Comparison of ENCODE assay signal across 25 mouse cellular contexts in the genomic region with DNA sequence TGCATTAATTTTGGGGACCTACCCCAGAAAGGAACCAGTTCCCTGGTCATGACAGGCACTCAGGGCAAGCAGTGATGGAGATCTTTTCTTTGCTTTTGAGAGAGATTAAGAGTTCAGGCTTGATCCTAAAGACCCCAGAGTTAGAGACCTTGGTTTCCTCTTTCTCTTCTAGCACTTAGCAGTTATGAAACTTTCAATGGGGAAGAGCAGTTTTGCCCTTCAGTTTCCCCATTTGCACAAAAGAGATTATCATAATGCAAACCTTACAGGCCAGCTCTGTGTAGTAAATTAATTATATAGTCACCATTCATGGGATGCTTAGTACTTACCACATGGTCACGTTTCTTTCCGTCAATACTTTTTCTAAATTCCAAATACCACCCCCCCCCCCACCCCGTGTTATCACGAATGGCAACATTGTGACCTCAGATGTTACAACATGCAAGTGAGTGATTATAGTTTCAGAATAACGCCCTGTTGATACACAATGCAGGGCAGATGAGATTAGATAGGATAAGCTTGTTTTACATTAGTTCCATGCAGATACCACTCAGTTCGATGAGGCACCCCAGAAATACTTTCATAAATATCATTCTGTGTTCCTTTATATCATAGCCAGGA. TPM values are rescaled to one million over a fixed set of nuclear protein-coding genes. Genes with fewer than 3 reads are reported as not detected.
DNase-seq lines count a peak whose midpoint lies in the region; ATAC-seq and TF ChIP-seq lines count a peak whose summit lies in the region.
"Had no signal": no experiment of that assay in that cellular context is flagged by ENCODE, and none has a peak within 500 bp of the region (broad histone marks: within the 10 kb centered on the region; RNA-seq: fewer than 3 reads in every experiment).

No protein-coding gene starts in this region.

- no peak overlapping the region for H3K4me2 ChIP-seq in lung, embryonic 14.5 days
- peak overlapping the region; percentile 17 for H3K4me2 ChIP-seq in liver, embryonic 14.5 days (ENCODE audit: low read depth)
- H3K4me2 ChIP-seq: forebrain, embryonic 15.5 days; heart, embryonic 13.5 days; hindbrain, embryonic 12.5 days; midbrain, embryonic 12.5 days had no signal

- H3K9ac ChIP-seq in lung, embryonic 14.5 days: no peak overlapping the region
- 0 out of 2 replicates have a peak overlapping the region, but pooled peaks have one; percentile 18 for H3K9ac ChIP-seq in liver, embryonic 14.5 days (replicated peaks)
- H3K9ac ChIP-seq: forebrain, embryonic 15.5 days; heart, embryonic 13.5 days; hindbrain, embryonic 12.5 days; midbrain, embryonic 12.5 days had no signal

- no peaks in the 10 kb centered on the region for H3K36me3 ChIP-seq in lung, embryonic 14.5 days (ENCODE audit: insufficient read depth)
- H3K36me3 ChIP-seq in liver, embryonic 14.5 days (replicated peaks; ENCODE audit: control insufficient read depth, insufficient read depth, low read depth): no peaks in the 10 kb centered on the region
- H3K36me3 ChIP-seq: forebrain, embryonic 15.5 days; heart, embryonic 13.5 days; hindbrain, embryonic 12.5 days; limb, embryonic 10.5 days; midbrain, embryonic 12.5 days had no signal

- no peaks in the 10 kb centered on the region for H3K4me1 ChIP-seq in lung, embryonic 14.5 days (ENCODE audit: insufficient read depth)
- H3K4me1 ChIP-seq in liver, embryonic 14.5 days (replicated peaks; ENCODE audit: control insufficient read depth in 2 of 2, insufficient read depth in 2 of 2, low read length in 1 of 2): peaks cover 35 to 36% of the 10 kb centered on the region in 2 experiments
- H3K4me1 ChIP-seq: forebrain, embryonic 15.5 days; heart, embryonic 13.5 days; hindbrain, embryonic 12.5 days; limb, embryonic 10.5 days; midbrain, embryonic 12.5 days had no signal

- peak; percentile 28; the same call in 1 of the 2 replicates for ATAC-seq in lung, embryonic 14.5 days (ENCODE audit: insufficient read depth)
- 0 out of 2 replicates have a peak, but pooled peaks have one; percentile 10 for ATAC-seq in erythroid progenitor cell, adult 5-6 weeks (replicated peaks; ENCODE audit: low FRiP score, poor library complexity, severe bottlenecking)
- peak; percentile 81 for ATAC-seq in liver, embryonic 14.5 days (ENCODE audit: insufficient read depth)
- 0 out of 2 replicates have a peak, but pooled peaks have one; percentile 46 for ATAC-seq in megakaryocyte-erythroid progenitor cell, adult 5-6 weeks (replicated peaks; ENCODE audit: low FRiP score, low TSS enrichment, poor library complexity, severe bottlenecking)
- ATAC-seq: CD4-positive, CD25-positive, alpha-beta regulatory T cell, adult 4 months; forebrain, embryonic 15.5 days; Patski had no signal

- H3K4me3 ChIP-seq in lung, embryonic 14.5 days (ENCODE audit: low read depth, low read length): no peak overlapping the region
- H3K4me3 ChIP-seq in liver, embryonic 14.5 days (ENCODE audit: insufficient read depth in 1 of 2, low read depth in 2 of 2, low read length in 2 of 2): no peak overlapping the region
- H3K4me3 ChIP-seq: forebrain, embryonic 15.5 days; heart, adult 2 months; heart, embryonic 13.5 days; hindbrain, embryonic 12.5 days; limb, embryonic 10.5 days; midbrain, embryonic 12.5 days had no signal

- DNase-seq in lung, embryonic 14.5 days: no peak
- DNase-seq in lung, postnatal 10 days: no peak
- DNase-seq in liver, embryonic 14.5 days (ENCODE audit: low read depth in 3 of 3, low spot score in 3 of 3): no peak
- no peak for DNase-seq in left cerebral cortex, postnatal 4 days
- DNase-seq in gastrocnemius, postnatal 25 days: no peak
- DNase-seq in kidney, postnatal 4 days: no peak
- DNase-seq: cerebellum, adult 18-20 months; cerebellum, postnatal 36 days; gastrocnemius, postnatal 10 days; heart, adult 2 months; heart, postnatal 14 days; kidney, adult 2 months; right cerebral cortex, postnatal 14 days; spleen, adult 18-20 months had no signal

- intact Hi-C loops in left cerebral cortex, postnatal 4 days (cut with DNase I): no loop called here

- no peaks in the 10 kb centered on the region for H3K9me3 ChIP-seq in lung, embryonic 14.5 days (ENCODE audit: low read depth, low read length)
- no peaks in the 10 kb centered on the region for H3K9me3 ChIP-seq in liver, embryonic 14.5 days (ENCODE audit: control insufficient read depth, low read length)
- H3K9me3 ChIP-seq: forebrain, embryonic 15.5 days; heart, embryonic 13.5 days; hindbrain, embryonic 12.5 days; limb, embryonic 10.5 days; midbrain, embryonic 12.5 days had no signal

- no peak overlapping the region for H3K27ac ChIP-seq in lung, embryonic 14.5 days (ENCODE audit: low read depth)
- H3K27ac ChIP-seq in liver, embryonic 14.5 days: peak overlapping the region; percentile 47
- H3K27ac ChIP-seq: forebrain, embryonic 15.5 days; heart, adult 2 months; heart, embryonic 13.5 days; hindbrain, embryonic 12.5 days; kidney, postnatal 0 days; limb, embryonic 10.5 days; macrophage; midbrain, embryonic 12.5 days had no signal

- WGBS in lung, embryonic 14.5 days: 55% methylated on average over 6 of the region's 6 CpGs
- 11% methylated on average over 6 of the region's 6 CpGs for WGBS in liver, embryonic 14.5 days (ENCODE audit: insufficient replicate concordance)

- peak; percentile 85 for TF ChIP-seq EP300 in liver, embryonic 14.5 days (IDR thresholded peaks at IDR 0.05; ENCODE audit: low read depth)

- no peak for TF ChIP-seq CTCF in lung, embryonic 14.5 days (IDR thresholded peaks at IDR 0.05; ENCODE audit: low read depth)
- no peak for TF ChIP-seq CTCF in liver, embryonic 14.5 days (IDR thresholded peaks at IDR 0.05; ENCODE audit: low read depth)

- no peaks in the 10 kb centered on the region for H3K27me3 ChIP-seq in lung, embryonic 14.5 days (ENCODE audit: insufficient read depth, low read length)
- H3K27me3 ChIP-seq in liver, embryonic 14.5 days (ENCODE audit: control insufficient read depth, insufficient read depth, low read length): no peaks in the 10 kb centered on the region
- H3K27me3 ChIP-seq: forebrain, embryonic 15.5 days; heart, embryonic 13.5 days; hindbrain, embryonic 12.5 days; midbrain, embryonic 12.5 days had no signal

RNA-seq across cellular contexts. Expression of gene Aqp9, which starts 10.9 kb away (rescaled TPM):
- 0.18 and 0.42 TPM in 2 replicates for polyA plus RNA-seq in lung, embryonic 14.5 days (2014; fragmentation: Nextera tagmentation; extraction: Ambion mirVana)
- total RNA-seq in erythroid progenitor cell, adult 5-6 weeks (2015; ENCODE audit: low replicate concordance): 23.4 and 28.1 TPM in 2 replicates
- total RNA-seq in erythroid progenitor cell, adult 5-6 weeks (2017; ENCODE audit: low replicate concordance): 33.5 and 50.6 TPM in 2 replicates
- 3.5 and 4.1 TPM in 2 replicates for polyA plus RNA-seq in liver, embryonic 14.5 days (2012; rRNA removed)
- polyA plus RNA-seq in liver, embryonic 14.5 days (2014; fragmentation: Nextera tagmentation; extraction: Ambion mirVana): 8.6 and 9.0 TPM in 2 replicates
- 51.4 and 74.2 TPM in 2 replicates for total RNA-seq in megakaryocyte-erythroid progenitor cell, adult 5-6 weeks (2014; fragmentation: Nextera tagmentation)
- 62.6 and 84.9 TPM in 2 replicates for total RNA-seq in megakaryocyte-erythroid progenitor cell, adult 5-6 weeks (2017)
- total RNA-seq in left cerebral cortex, postnatal 4 days (2021): 1 to 10 TPM in 1 of 2 experiments, under 1 TPM in 1; 0.87 to 1.5 TPM
- under 1 TPM in 1 of 2 experiments, not detected in 1; 0.13 TPM for total RNA-seq in gastrocnemius, postnatal 25 days (2021)
- polyA plus RNA-seq: hindbrain, embryonic 12.5 days had no signal

RNA-seq across cellular contexts. Expression of gene Aldh1a2, which starts 36.2 kb away (rescaled TPM):
- polyA plus RNA-seq in lung, embryonic 14.5 days (2014; fragmentation: Nextera tagmentation; extraction: Ambion mirVana): 41.7 and 47.9 TPM in 2 replicates
- not detected in 2 replicates for total RNA-seq in erythroid progenitor cell, adult 5-6 weeks (2015; ENCODE audit: low replicate concordance)
- 0.26 TPM in 1 of 2 replicates, not detected in the other for total RNA-seq in erythroid progenitor cell, adult 5-6 weeks (2017; ENCODE audit: low replicate concordance)
- polyA plus RNA-seq in liver, embryonic 14.5 days (2012; rRNA removed): 0.47 and 0.58 TPM in 2 replicates
- polyA plus RNA-seq in liver, embryonic 14.5 days (2014; fragmentation: Nextera tagmentation; extraction: Ambion mirVana): 0.79 and 1.3 TPM in 2 replicates
- total RNA-seq in megakaryocyte-erythroid progenitor cell, adult 5-6 weeks (2014; fragmentation: Nextera tagmentation): 0.70 TPM in 1 of 2 replicates, not detected in the other
- not detected in 2 replicates for total RNA-seq in megakaryocyte-erythroid progenitor cell, adult 5-6 weeks (2017)
- total RNA-seq in left cerebral cortex, postnatal 4 days (2021): 10 to 100 TPM; 11.3 to 11.5 TPM
- total RNA-seq in gastrocnemius, postnatal 25 days (2021): 1 to 10 TPM; 3.1 to 5.9 TPM
- polyA plus RNA-seq: CD4-positive, CD25-positive, alpha-beta regulatory T cell, adult 4 months had no signal

Comparison
In these comparisons a context has a peak if more than half of its experiments do, and no peak if none do; other contexts are left out.
1. ATAC-seq: peak in every context shown above with its lines; median percentile 81 in liver, embryonic 14.5 days; 46 in megakaryocyte-erythroid progenitor cell, adult 5-6 weeks; 28 in lung, embryonic 14.5 days; 10 in erythroid progenitor cell, adult 5-6 weeks.
2. RNA of gene Aqp9, which starts 10.9 kb away (total RNA-seq): 51.4 to 84.9 TPM in megakaryocyte-erythroid progenitor cell, adult 5-6 weeks and 23.4 to 50.6 TPM in erythroid progenitor cell, adult 5-6 weeks; 0.87 to 1.5 TPM in left cerebral cortex, postnatal 4 days and 0.13 TPM in gastrocnemius, postnatal 25 days; every median in the first group is over 4 times any median in the second.